Mouse (Mus musculus) CH12.LX (cell line): ENCODE results near the gene Ptprg. TPM values are rescaled to one million over a fixed set of nuclear protein-coding genes. Genes with fewer than 3 reads are reported as not detected.

Source experiments
- DNase-seq: peaks from one replicate; pipeline ENCODE4 v3.0.0-alpha.2; 2013; ENCODE audit errors: extremely low read depth
- H3K27ac ChIP-seq: 2 replicates; pipeline ENCODE4 v1.5.1; 2012; ENCODE audit warnings: low read depth, mild to moderate bottlenecking, control low read depth, moderate library complexity; ENCODE audit not compliant: insufficient read depth
- H3K27me3 ChIP-seq: replicated peaks from 2 replicates; pipeline ENCODE3; 2012; ENCODE audit warnings: inconsistent platforms
- H3K36me3 ChIP-seq, 2 experiments: replicated peaks in 1 of 2; 2 replicates each; pipeline versions ENCODE3 to v1.6.1; 2012; ENCODE audit warnings: inconsistent platforms in 1 of 2, low read length in 1 of 2, mild to moderate bottlenecking in 1 of 2, mixed read lengths in 1 of 2, moderate library complexity in 1 of 2; ENCODE audit not compliant: control insufficient read depth in 1 of 2, insufficient read depth in 1 of 2
- H3K4me1 ChIP-seq, 2 experiments: 2 replicates each; pipeline ENCODE4 v1.6.1; 2012; ENCODE audit warnings: inconsistent platforms in 1 of 2, moderate library complexity in 1 of 2; ENCODE audit not compliant: insufficient read depth in 2 of 2, control insufficient read depth in 1 of 2
- H3K4me2 ChIP-seq: 2 replicates; pipeline ENCODE4 v1.6.1; 2012; ENCODE audit warnings: low read depth, mild to moderate bottlenecking, control low read depth; ENCODE audit not compliant: poor library complexity, insufficient read depth, severe bottlenecking
- H3K4me3 ChIP-seq, 3 experiments: fragments of 150-350 bp in 1 of 3; sonication (generic) in 1 of 3; replicated peaks in 1 of 3; 2 replicates each; pipeline versions ENCODE3 to v1.5.1; 2011 to 2012; ENCODE audit warnings: low read depth in 2 of 3, low read length in 2 of 3, mild to moderate bottlenecking in 2 of 3, moderate library complexity in 2 of 3, control low read depth in 1 of 3, improper control_type of control experiment in 1 of 3, inconsistent platforms in 1 of 3, mixed read lengths in 1 of 3; ENCODE audit not compliant: poor library complexity in 1 of 3
- H3K79me2 ChIP-seq: replicated peaks from 2 replicates; pipeline ENCODE4 v1.6.1; 2012; ENCODE audit warnings: mild to moderate bottlenecking, moderate library complexity; ENCODE audit not compliant: control insufficient read depth, poor library complexity, insufficient read depth, severe bottlenecking; ENCODE audit errors: extremely low read depth
- H3K9ac ChIP-seq: 2 replicates; pipeline ENCODE4 v1.6.1; 2012; ENCODE audit warnings: low read depth, mild to moderate bottlenecking, control low read depth, moderate library complexity; ENCODE audit not compliant: insufficient read depth
- H3K9me3 ChIP-seq: replicated peaks from 2 replicates; pipeline ENCODE3; 2012; ENCODE audit warnings: low read length, inconsistent platforms, mixed read lengths
- BHLHE40 ChIP-seq: IDR thresholded peaks from 2 replicates; pipeline ENCODE4 v1.6.1; 2011; ENCODE audit warnings: mild to moderate bottlenecking, low read depth, low read length, improper control_type of control experiment
- CHD1 ChIP-seq: IDR thresholded peaks from 2 replicates; pipeline ENCODE4 v1.6.1; 2012; ENCODE audit warnings: low read depth, low read length, improper control_type of control experiment, inconsistent platforms
- CHD2 ChIP-seq: IDR thresholded peaks from 2 replicates; pipeline ENCODE4 v1.6.1; 2011; ENCODE audit warnings: low read length, improper control_type of control experiment
- CTCF ChIP-seq, 2 experiments: IDR thresholded peaks in 1 of 2; conservative IDR thresholded peaks in 1 of 2; 2 replicates each; pipeline ENCODE4 v1.5.1; 2011 to 2012; ENCODE audit warnings: low read depth in 2 of 2, low read length in 2 of 2, improper control_type of control experiment in 1 of 2, inconsistent platforms in 1 of 2, mild to moderate bottlenecking in 1 of 2, moderate library complexity in 1 of 2
- EP300 ChIP-seq: IDR thresholded peaks from 2 replicates; pipeline ENCODE4 v1.6.1; 2011; ENCODE audit warnings: low read length, improper control_type of control experiment
- GABPA ChIP-seq: IDR thresholded peaks from 2 replicates; pipeline ENCODE4 v1.6.1; 2012; ENCODE audit warnings: low read depth, low read length, improper control_type of control experiment, inconsistent platforms; ENCODE audit not compliant: insufficient replicate concordance
- HCFC1 ChIP-seq: IDR thresholded peaks from 2 replicates; pipeline ENCODE4 v1.6.1; 2012; ENCODE audit warnings: low read depth, mild to moderate bottlenecking, inconsistent platforms, low read length, improper control_type of control experiment
- JUN ChIP-seq: IDR thresholded peaks from 2 replicates; pipeline ENCODE4 v1.6.1; 2011; ENCODE audit warnings: low read depth, mild to moderate bottlenecking, low read length, improper control_type of control experiment, moderate library complexity; ENCODE audit not compliant: insufficient read depth
- JUND ChIP-seq: conservative IDR thresholded peaks from 2 replicates; pipeline ENCODE4 v1.6.1; 2011; ENCODE audit warnings: low read depth, low read length, improper control_type of control experiment
- MAFK ChIP-seq: IDR thresholded peaks from 2 replicates; pipeline ENCODE4 v1.6.1; 2011; ENCODE audit warnings: low read length, improper control_type of control experiment; ENCODE audit not compliant: insufficient replicate concordance
- MAX ChIP-seq: IDR thresholded peaks from 2 replicates; pipeline ENCODE4 v1.6.1; 2011; ENCODE audit warnings: low read length, improper control_type of control experiment
- MEF2A ChIP-seq: IDR thresholded peaks from 2 replicates; pipeline ENCODE4 v1.6.1; 2014; ENCODE audit warnings: low read depth, mild to moderate bottlenecking, inconsistent platforms, low read length, improper control_type of control experiment, borderline replicate concordance
- MXI1 ChIP-seq: IDR thresholded peaks from 2 replicates; pipeline ENCODE4 v1.6.1; 2011; ENCODE audit warnings: mild to moderate bottlenecking, low read depth, low read length, improper control_type of control experiment
- MYC ChIP-seq: IDR thresholded peaks from 2 replicates; pipeline ENCODE4 v1.6.1; 2011; ENCODE audit warnings: low read depth, mild to moderate bottlenecking, improper control_type of control experiment, low read length
- NELFE ChIP-seq: IDR thresholded peaks from 2 replicates; pipeline ENCODE4 v1.6.1; 2011; ENCODE audit warnings: low read depth, low read length, improper control_type of control experiment
- NRF1 ChIP-seq: IDR thresholded peaks from 2 replicates; pipeline ENCODE4 v1.6.1; 2014; ENCODE audit warnings: low read depth, mild to moderate bottlenecking, inconsistent platforms, low read length, improper control_type of control experiment, moderate library complexity
- PAX5 ChIP-seq: IDR thresholded peaks from 2 replicates; pipeline ENCODE4 v1.6.1; 2012; ENCODE audit warnings: low read length, inconsistent platforms, mixed read lengths
- POLR2A ChIP-seq: IDR thresholded peaks from 2 replicates; pipeline ENCODE4 v1.6.1; 2011; ENCODE audit warnings: low read depth, mild to moderate bottlenecking, improper control_type of control experiment, low read length
- RCOR1 ChIP-seq: conservative IDR thresholded peaks from 2 replicates; pipeline ENCODE4 v1.6.1; 2012; ENCODE audit warnings: low read depth, mild to moderate bottlenecking, inconsistent platforms, low read length, improper control_type of control experiment
- SIN3A ChIP-seq: IDR thresholded peaks from 2 replicates; pipeline ENCODE4 v1.6.1; 2012; ENCODE audit warnings: low read length, improper control_type of control experiment, inconsistent platforms
- USF2 ChIP-seq: conservative IDR thresholded peaks from 2 replicates; pipeline ENCODE4 v1.6.1; 2011; ENCODE audit warnings: low read depth, low read length, improper control_type of control experiment
- ZC3H11A ChIP-seq: IDR thresholded peaks from 2 replicates; pipeline ENCODE4 v1.6.1; 2012; ENCODE audit warnings: low read depth, mild to moderate bottlenecking, inconsistent platforms, low read length, improper control_type of control experiment
- ZKSCAN1 ChIP-seq: IDR thresholded peaks from 2 replicates; pipeline ENCODE4 v1.6.1; 2012; ENCODE audit warnings: low read depth, inconsistent platforms, low read length, improper control_type of control experiment, borderline replicate concordance
- ZMIZ1 ChIP-seq: IDR thresholded peaks from 2 replicates; pipeline ENCODE4 v1.6.1; 2012; ENCODE audit warnings: low read depth, mild to moderate bottlenecking, inconsistent platforms, low read length, improper control_type of control experiment
- ZNF384 ChIP-seq: IDR thresholded peaks from 2 replicates; pipeline ENCODE4 v1.6.1; 2012; ENCODE audit warnings: low read depth, low read length, improper control_type of control experiment, inconsistent platforms
- dilution Hi-C: fragments of 300-500 bp; cut with MboI; formaldehyde crosslinking; loops from 2 replicates; pipeline ENCODE4 v1.14.3; 2020; ENCODE audit warnings: low sequenced_read_pairs; ENCODE audit not compliant: extremely low pct_unique_long_range_greater_than_20kb, extremely low pct_ligation_motif_present
- in situ Hi-C: fragments of 300-500 bp; cut with MboI; formaldehyde crosslinking; loops from 3 replicates; pipeline ENCODE4 v1.14.3; 2019; ENCODE audit warnings: low sequenced_read_pairs, low pct_ligation_motif_present, low pct_unique_long_range_greater_than_20kb, mixed read lengths
- polyA plus RNA-seq: library from polyadenylated mRNA; unstranded; fragments of >175 nt; gene quantifications from 2 replicates; pipeline ENCODE4 v1.2.1, GENCODE M21; 2012; ENCODE audit warnings: low read depth; ENCODE audit not compliant: insufficient read length
- total RNA-seq, 2 experiments: library from RNA; depleted of rRNA; stranded (reverse); fragments of 300-350 nt in 1 of 2; fragments of >200 nt in 1 of 2; gene quantifications; 2 replicates each; pipeline ENCODE4 v1.2.3; 2012 to 2014

The Ptprg gene
- total and polyA plus RNA-seq, 3 experiments = 0.08 TPM; not detected in 2

GRCm38 (mm10) chr14:11609857-11610582 lies 56.7 kb downstream of the Ptprg start:
- no peak overlapping the region for H3K4me2 ChIP-seq
- in situ Hi-C loops (no loop called here), dilution Hi-C loops (no loop called here)
- no peak for TF ChIP-seq MEF2A
- no peak for TF ChIP-seq JUN
- TF ChIP-seq MXI1 = no peak
- TF ChIP-seq JUND = no peak
- TF ChIP-seq ZMIZ1 = no peak
- no peak for TF ChIP-seq RCOR1
- no peak for TF ChIP-seq HCFC1
- TF ChIP-seq ZNF384 = no peak
- no peak for TF ChIP-seq SIN3A
- no peak for TF ChIP-seq USF2
- TF ChIP-seq NRF1 = no peak
- no peak for TF ChIP-seq PAX5
- no peak for TF ChIP-seq GABPA
- no peak for TF ChIP-seq ZC3H11A
- TF ChIP-seq ZKSCAN1 = no peak
- no peak for TF ChIP-seq POLR2A
- no peak for TF ChIP-seq MYC
- no peak for TF ChIP-seq CHD2
- no peak for TF ChIP-seq CHD1
- TF ChIP-seq MAFK = no peak
- H3K27me3 ChIP-seq = no peaks in the 10 kb centered on the region
- no peak overlapping the region for H3K27ac ChIP-seq
- no peak overlapping the region for H3K9ac ChIP-seq
- H3K4me3 ChIP-seq = no peak overlapping the region
- no peak for DNase-seq
- H3K9me3 ChIP-seq = peaks cover 64% of the 10 kb centered on the region
- no peaks in the 10 kb centered on the region for H3K4me1 ChIP-seq
- H3K79me2 ChIP-seq = no peaks in the 10 kb centered on the region
- no peaks in the 10 kb centered on the region for H3K36me3 ChIP-seq

GRCm38 (mm10) chr14:11612426-11612825 lies 59.1 kb downstream of the Ptprg start:
- Histone ChIP-seq H3K36me3 (no peaks in the 10 kb centered on the region), H3K27me3 (no peaks in the 10 kb centered on the region), H3K4me2 (no peak overlapping the region), H3K4me3 (no peak overlapping the region), H3K27ac (no peak overlapping the region), H3K9me3 (peaks cover 63% of the 10 kb centered on the region), H3K9ac (no peak overlapping the region), H3K79me2 (no peaks in the 10 kb centered on the region), H3K4me1 (no peaks in the 10 kb centered on the region)
- DNase-seq = no peak
- no peak for TF ChIP-seq MAX
- TF ChIP-seq ZKSCAN1 = no peak
- no peak for TF ChIP-seq HCFC1
- no peak for TF ChIP-seq NELFE
- no peak for TF ChIP-seq CHD2
- TF ChIP-seq CTCF (conservative IDR thresholded peaks at IDR 0.05 in 1 of 2, IDR thresholded peaks at IDR 0.05 in 1 of 2; ENCODE audit: low read depth in 2 of 2, low read length in 2 of 2) = no peak
- TF ChIP-seq EP300 = no peak
- TF ChIP-seq BHLHE40 = no peak
- no peak for TF ChIP-seq PAX5
- dilution Hi-C loops = no loop called here
- in situ Hi-C loops = no loop called here
